Mouse (Mus musculus): ENCODE measurements around the gene Sh3bgrl3.

Gene Sh3bgrl3

DNA sequence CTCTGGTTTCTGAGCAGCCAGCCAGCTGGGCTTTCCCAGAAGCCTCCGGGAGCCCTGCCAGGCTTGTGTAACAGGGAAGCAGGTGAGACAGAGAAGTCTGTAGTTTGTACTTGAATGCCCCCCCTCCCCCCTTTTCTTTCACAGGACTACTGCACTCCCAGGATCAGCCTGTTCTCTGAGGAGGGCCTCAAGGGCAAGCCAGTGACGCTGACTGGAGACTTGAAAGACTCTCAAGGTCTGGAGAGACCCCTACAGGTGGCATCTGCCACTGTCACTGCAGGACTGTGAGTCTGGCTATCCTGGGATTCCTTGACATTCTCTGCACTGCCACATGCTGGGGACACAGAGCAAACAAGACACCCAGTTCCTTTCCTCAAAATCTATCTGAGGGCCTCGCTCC is 49.9 kb downstream of the Sh3bgrl3 start:
- DNase-seq (ENCODE audit: low spot score) = peak; percentile 64
